Mouse (Mus musculus) lung, postnatal 0 days (tissue): ENCODE measurements around the gene Mllt11. TPM values are rescaled to one million over a fixed set of nuclear protein-coding genes. Genes with fewer than 3 reads are reported as not detected.

Source experiments
- ATAC-seq: fragments of 200-750 bp; cut with Nextera tagmentation; 2 replicates; pipeline ENCODE4 v1.8.0; 2017; ENCODE audit warnings: moderate library complexity
- DNase-seq: peaks from one replicate; pipeline ENCODE4 v3.0.0-alpha.2; 2016; ENCODE audit warnings: low spot score
- H3K27ac ChIP-seq: fragments of 300-500 bp; sonication (generic); 2 replicates; pipeline ENCODE4 v1.5.1; 2014; ENCODE audit warnings: antibody characterized with exemption, mild to moderate bottlenecking, low read length, mixed read lengths
- H3K27me3 ChIP-seq: fragments of 300-500 bp; sonication (generic); replicated peaks from 2 replicates; pipeline ENCODE4 v1.6.1; 2014; ENCODE audit warnings: low read length, mixed read lengths; ENCODE audit not compliant: insufficient read depth
- H3K36me3 ChIP-seq: fragments of 300-500 bp; sonication (generic); 2 replicates; pipeline ENCODE4 v1.6.1; 2014; ENCODE audit warnings: low read length, mixed read lengths; ENCODE audit not compliant: insufficient read depth
- H3K4me1 ChIP-seq: fragments of 300-500 bp; sonication (generic); 2 replicates; pipeline ENCODE4 v1.6.1; 2014; ENCODE audit warnings: antibody characterized with exemption, low read depth, low read length, mixed read lengths; ENCODE audit not compliant: insufficient read depth
- H3K4me2 ChIP-seq: fragments of 300-500 bp; sonication (generic); replicated peaks from 2 replicates; pipeline ENCODE4 v1.6.1; 2014; ENCODE audit warnings: low read depth, mild to moderate bottlenecking, low read length, moderate library complexity, mixed read lengths
- H3K4me3 ChIP-seq: fragments of 300-500 bp; sonication (generic); 2 replicates; pipeline ENCODE4 v1.5.1; 2014; ENCODE audit warnings: low read depth, low read length
- H3K9ac ChIP-seq: fragments of 300-500 bp; sonication (generic); replicated peaks from 2 replicates; pipeline ENCODE4 v1.6.1; 2014; ENCODE audit warnings: low read depth, mild to moderate bottlenecking
- H3K9me3 ChIP-seq: fragments of 300-500 bp; sonication (generic); 2 replicates; pipeline ENCODE4 v1.6.1; 2016; ENCODE audit warnings: low read length, mixed read lengths
- CTCF ChIP-seq: IDR thresholded peaks from 2 replicates; pipeline ENCODE4 v1.5.1; 2016; ENCODE audit warnings: antibody characterized with exemption, mild to moderate bottlenecking
- EP300 ChIP-seq: IDR thresholded peaks from 2 replicates; pipeline ENCODE4 v1.6.1; 2016; ENCODE audit warnings: antibody characterized with exemption, mild to moderate bottlenecking, control low read depth
- WGBS: fragments of 180-500 bp; shearing (Covaris S2); extraction: QIAGEN DNeasy Blood & Tissue Kit; methylation state at CpG from one replicate; pipeline ENCODE4 v1.1.7; 2014; 5-methylcytosine and 5-hydroxymethylcytosine counted together
- polyA plus RNA-seq: library from polyadenylated mRNA; unstranded; fragments of >200 nt; fragmentation: Nextera tagmentation; extraction: Ambion mirVana; gene quantifications from 2 replicates; pipeline ENCODE4 v1.2.1, GENCODE M21; 2015

Mllt11 gene
- polyA plus RNA-seq, 1 experiment from 2014 or later, result 5.9 TPM

GRCm38 (mm10) chr3:95264724-95265123 lies 32.8 kb upstream of the Mllt11 start:
- ATAC-seq, result no peak
- DNase-seq, result no peak
- Histone ChIP-seq H3K4me2 (no peak overlapping the region), H3K9me3 (no peaks in the 10 kb centered on the region), H3K36me3 (peaks cover 23% of the 10 kb centered on the region), H3K4me3 (no peak overlapping the region), H3K27me3 (no peaks in the 10 kb centered on the region), H3K4me1 (no peaks in the 10 kb centered on the region), H3K27ac (no peak overlapping the region), H3K9ac (no peak overlapping the region)
- 80% methylated on average over 1 of the region's 1 CpGs for WGBS
- TF ChIP-seq EP300 (no peak), CTCF (no peak)

- H3K4me3 ChIP-seq, result no peak overlapping the region
- WGBS, result 43% methylated on average over 11 of the region's 11 CpGs
- DNase-seq (peak; percentile 67), ATAC-seq (peak; percentile 81)
- H3K4me1 ChIP-seq, result no peaks in the 10 kb centered on the region
- H3K27ac ChIP-seq, result no peak overlapping the region
- no peaks in the 10 kb centered on the region for H3K27me3 ChIP-seq
- H3K9me3 ChIP-seq, result no peaks in the 10 kb centered on the region
- TF ChIP-seq EP300, result no peak
- TF ChIP-seq CTCF, result peak; percentile 86
- no peak overlapping the region for H3K4me2 ChIP-seq
- peaks cover 29% of the 10 kb centered on the region for H3K36me3 ChIP-seq
- H3K9ac ChIP-seq, result no peak overlapping the region
These were observed 31.2 kb upstream of the Mllt11 start for GRCm38 (mm10) chr3:95263089-95263739.

GRCm38 (mm10) chr3:95261975-95262374 lies 30.0 kb upstream of the Mllt11 start:
- H3K4me3 ChIP-seq, result no peak overlapping the region
- H3K9me3 ChIP-seq, result no peaks in the 10 kb centered on the region
- no peaks in the 10 kb centered on the region for H3K27me3 ChIP-seq
- peaks cover 32% of the 10 kb centered on the region for H3K36me3 ChIP-seq
- no peaks in the 10 kb centered on the region for H3K4me1 ChIP-seq
- ATAC-seq (no peak), DNase-seq (no peak)
- H3K4me2 ChIP-seq, result no peak overlapping the region
- 89% methylated on average over 4 of the region's 4 CpGs for WGBS
- TF ChIP-seq CTCF (no peak), EP300 (no peak)
- H3K27ac ChIP-seq, result no peak overlapping the region
- H3K9ac ChIP-seq, result no peak overlapping the region

- no peaks in the 10 kb centered on the region for H3K4me1 ChIP-seq
- H3K9me3 ChIP-seq, result no peaks in the 10 kb centered on the region
- DNase-seq (no peak), ATAC-seq (no peak)
- no peak overlapping the region for H3K27ac ChIP-seq
- no peak overlapping the region for H3K4me2 ChIP-seq
- H3K9ac ChIP-seq, result no peak overlapping the region
- TF ChIP-seq EP300, result no peak
- TF ChIP-seq CTCF, result no peak
- no peaks in the 10 kb centered on the region for H3K27me3 ChIP-seq
- H3K36me3 ChIP-seq, result peaks cover 47% of the 10 kb centered on the region
- 84% methylated on average over 5 of the region's 5 CpGs for WGBS
- H3K4me3 ChIP-seq, result no peak overlapping the region
These were observed 25.0 kb upstream of the Mllt11 start for GRCm38 (mm10) chr3:95256931-95257330.

DNA sequence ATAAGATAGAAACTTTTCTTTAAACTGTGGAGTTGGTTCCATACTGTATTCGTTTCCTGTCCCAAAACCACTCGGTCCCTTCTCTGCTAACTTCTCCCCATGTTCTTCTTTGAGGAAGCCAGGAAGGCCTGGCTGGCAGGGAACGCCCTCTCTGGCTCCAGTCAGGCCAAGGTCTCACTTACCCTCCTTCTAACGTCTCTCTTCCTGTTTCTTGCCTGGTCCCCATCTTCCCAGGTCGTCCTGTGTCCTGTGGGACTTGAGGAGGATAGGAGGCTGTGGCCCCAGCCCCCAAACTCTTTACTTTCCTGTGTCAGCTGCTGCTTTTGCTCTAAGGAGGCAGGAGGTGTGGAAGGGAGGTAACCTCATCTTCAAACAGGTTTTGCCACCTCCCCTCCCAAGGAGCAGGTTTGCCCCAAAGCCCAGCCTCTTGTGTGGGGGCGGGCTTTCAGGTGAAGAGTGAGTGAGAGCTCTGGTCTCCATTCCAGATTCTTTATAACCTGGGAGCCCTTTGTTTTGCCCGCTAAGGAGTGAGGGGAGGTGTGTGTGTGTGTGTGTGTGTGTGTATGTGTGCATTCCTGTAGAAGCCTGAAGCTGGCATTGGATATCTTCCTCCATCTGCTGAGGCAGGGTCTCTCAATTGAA lies 18.9 kb upstream of the Mllt11 start, which contains the start of gene Bnipl:
Gene Bnipl, minus strand, starts transcription at position 411 of the 642 bp plus-strand sequence.
- Histone ChIP-seq H3K9ac (no peak within 1 kb of the TSS), H3K4me3 (no peak within 1 kb of the TSS)

DNA sequence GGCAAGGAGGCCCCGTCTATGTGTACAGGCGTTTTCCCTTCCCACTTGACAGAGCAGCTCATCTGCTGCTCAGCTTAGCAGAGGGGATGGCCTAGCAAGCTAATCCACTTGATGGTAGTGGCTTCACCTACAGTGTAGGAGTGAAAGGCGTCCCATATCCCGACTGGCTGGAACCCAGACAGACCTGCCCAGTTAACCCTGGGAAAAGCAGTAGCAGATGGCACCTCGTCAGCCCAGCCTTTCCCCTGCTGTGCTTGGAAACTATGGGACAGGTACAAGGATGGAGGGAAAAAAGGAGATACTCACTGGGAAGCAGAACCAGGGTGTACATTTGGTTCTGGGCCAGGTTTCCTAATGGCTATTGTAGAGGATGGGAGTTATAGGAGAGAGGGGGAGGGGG lies 18.4 kb upstream of the Mllt11 start:
- WGBS, result 71% methylated on average over 5 of the region's 5 CpGs
- no peak overlapping the region for H3K4me3 ChIP-seq
- H3K9ac ChIP-seq, result no peak overlapping the region
- no peak for TF ChIP-seq CTCF
- TF ChIP-seq EP300, result no peak
- DNase-seq, result peak; percentile 4
- peaks cover 8% of the 10 kb centered on the region for H3K36me3 ChIP-seq
- H3K4me1 ChIP-seq, result no peaks in the 10 kb centered on the region
- no peaks in the 10 kb centered on the region for H3K27me3 ChIP-seq
- no peak overlapping the region for H3K27ac ChIP-seq
- ATAC-seq, result no peak
- H3K9me3 ChIP-seq, result no peaks in the 10 kb centered on the region
- no peak overlapping the region for H3K4me2 ChIP-seq

More for the DNA sequence above, 18.9 kb upstream of the Mllt11 start, which contains the start of gene Bnipl:
- ATAC-seq, result peak; percentile 77
- DNase-seq, result peak; percentile 56
- H3K4me2 ChIP-seq, result no peak within 1 kb of the TSS
- no peaks in the 10 kb centered on the region for H3K27me3 ChIP-seq
- H3K4me1 ChIP-seq, result no peaks in the 10 kb centered on the region
- no peaks in the 10 kb centered on the region for H3K9me3 ChIP-seq
- H3K27ac ChIP-seq, result 0 out of 2 replicates have a peak within 1 kb of the TSS, but pooled peaks have one; percentile 5
- WGBS, result 27% methylated on average over 7 of the region's 7 CpGs
- TF ChIP-seq EP300, result no peak
- TF ChIP-seq CTCF, result no peak
- H3K36me3 ChIP-seq, result peaks cover 13% of the 10 kb centered on the region
